Mouse (Mus musculus) brain, embryonic 14.5 days (tissue): ENCODE data around the gene Frmd6. TPM values are rescaled to one million over a fixed set of nuclear protein-coding genes. Genes with fewer than 3 reads are reported as not detected.

Experiments used
- DNase-seq: peaks from one replicate; pipeline ENCODE4 v3.0.0-alpha.2; 2011; ENCODE audit warnings: low read depth
- CTCF ChIP-seq: fragments of 200-500 bp; IDR thresholded peaks from 2 replicates; pipeline ENCODE4 v1.5.1; 2012; ENCODE audit warnings: inconsistent platforms, mild to moderate bottlenecking, moderate library complexity, borderline replicate concordance; ENCODE audit not compliant: insufficient read depth, insufficient read length; ENCODE audit errors: extremely low read depth
- POLR2A ChIP-seq: fragments of 200-500 bp; IDR thresholded peaks from 2 replicates; pipeline ENCODE4 v1.6.1; 2012; ENCODE audit warnings: mild to moderate bottlenecking, inconsistent platforms, borderline replicate concordance; ENCODE audit not compliant: poor library complexity, insufficient read depth, insufficient read length, severe bottlenecking; ENCODE audit errors: extremely low read depth
- polyA plus RNA-seq: library from polyadenylated mRNA; depleted of rRNA; stranded (reverse); fragments of >200 nt; gene quantifications from 2 replicates; pipeline ENCODE4 v1.2.3, GENCODE M21; 2012

Gene Frmd6
- polyA plus RNA-seq, 1 experiment: 13.2 TPM

GRCm38 (mm10) chr12:70834043-70834442 is 8.7 kb downstream of the Frmd6 start:
- no peak for TF ChIP-seq POLR2A
- TF ChIP-seq CTCF: no peak
- DNase-seq: no peak

DNA sequence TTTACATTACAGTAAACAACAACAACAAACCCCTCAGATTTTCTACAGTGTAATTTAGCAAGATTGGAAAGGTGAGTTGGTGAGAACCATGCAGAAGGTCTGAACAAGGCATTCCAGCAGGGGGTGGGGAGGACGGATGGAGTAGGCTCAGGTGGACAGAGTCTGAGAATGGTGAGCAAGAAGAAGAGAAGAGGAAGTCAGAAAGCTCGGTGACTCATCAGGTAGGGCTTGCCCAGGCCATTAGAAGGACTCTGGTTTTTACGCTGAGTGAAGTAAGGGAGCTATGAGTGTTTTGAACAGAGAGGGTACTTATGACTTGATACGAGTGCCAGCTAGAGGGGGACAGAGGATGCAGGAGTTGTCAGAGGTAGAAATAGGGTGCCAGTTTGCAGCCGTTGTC is 9.7 kb downstream of the Frmd6 start:
- DNase-seq: no peak
- TF ChIP-seq POLR2A (no peak), CTCF (no peak)

DNA sequence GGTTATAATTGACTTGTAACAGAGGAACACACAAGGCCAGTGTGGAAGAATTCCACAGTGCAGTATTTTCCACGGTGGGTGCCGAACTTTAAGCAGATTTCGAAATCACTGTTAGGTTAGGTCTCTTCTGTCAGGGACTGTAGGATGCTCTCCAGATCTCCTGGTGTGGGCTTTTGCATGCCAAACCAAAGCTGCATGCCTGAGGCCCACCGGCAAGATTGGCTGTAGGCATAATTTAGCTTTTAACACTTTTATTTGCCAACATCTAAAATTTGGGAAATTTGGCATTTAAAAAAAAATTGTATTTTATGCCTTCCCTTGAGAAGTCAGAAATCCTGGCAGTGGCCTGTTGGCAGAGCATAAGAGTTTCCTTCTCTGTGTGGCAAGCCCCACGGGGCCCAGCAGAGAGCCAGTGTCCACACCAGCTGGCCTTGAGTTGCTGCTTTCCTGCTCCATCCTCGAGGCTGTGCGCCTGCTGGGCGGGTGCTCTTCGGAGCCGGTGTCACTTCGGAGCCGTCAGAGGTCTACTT is 12.5 kb downstream of the Frmd6 start:
- no peak for DNase-seq
- TF ChIP-seq CTCF (no peak), POLR2A (no peak)

DNA sequence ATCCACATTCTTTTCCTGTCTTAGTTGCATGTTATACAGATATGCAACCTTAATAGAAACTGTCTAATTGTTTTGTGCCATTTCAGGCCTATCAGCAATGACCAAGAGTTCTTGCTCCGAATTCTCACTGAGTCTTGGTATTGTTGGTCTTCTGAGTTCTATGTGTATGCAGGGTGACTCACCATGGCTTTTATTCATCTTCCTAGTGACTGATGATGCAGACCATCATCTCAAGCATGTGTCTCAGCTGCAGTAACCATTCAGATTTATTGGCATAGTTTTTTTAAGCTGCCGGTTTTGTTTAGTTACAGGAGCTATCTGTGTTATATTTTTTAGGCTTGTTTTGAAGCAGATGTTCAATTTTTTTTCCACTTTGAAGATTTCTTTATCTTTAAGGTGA is 20.1 kb downstream of the Frmd6 start:
- no peak for DNase-seq
- TF ChIP-seq CTCF (no peak), POLR2A (no peak)

- no peak for TF ChIP-seq POLR2A
- no peak for TF ChIP-seq CTCF
- no peak for DNase-seq
Observed at GRCm38 (mm10) chr12:70849024-70849423, 23.7 kb downstream of the Frmd6 start.

DNA sequence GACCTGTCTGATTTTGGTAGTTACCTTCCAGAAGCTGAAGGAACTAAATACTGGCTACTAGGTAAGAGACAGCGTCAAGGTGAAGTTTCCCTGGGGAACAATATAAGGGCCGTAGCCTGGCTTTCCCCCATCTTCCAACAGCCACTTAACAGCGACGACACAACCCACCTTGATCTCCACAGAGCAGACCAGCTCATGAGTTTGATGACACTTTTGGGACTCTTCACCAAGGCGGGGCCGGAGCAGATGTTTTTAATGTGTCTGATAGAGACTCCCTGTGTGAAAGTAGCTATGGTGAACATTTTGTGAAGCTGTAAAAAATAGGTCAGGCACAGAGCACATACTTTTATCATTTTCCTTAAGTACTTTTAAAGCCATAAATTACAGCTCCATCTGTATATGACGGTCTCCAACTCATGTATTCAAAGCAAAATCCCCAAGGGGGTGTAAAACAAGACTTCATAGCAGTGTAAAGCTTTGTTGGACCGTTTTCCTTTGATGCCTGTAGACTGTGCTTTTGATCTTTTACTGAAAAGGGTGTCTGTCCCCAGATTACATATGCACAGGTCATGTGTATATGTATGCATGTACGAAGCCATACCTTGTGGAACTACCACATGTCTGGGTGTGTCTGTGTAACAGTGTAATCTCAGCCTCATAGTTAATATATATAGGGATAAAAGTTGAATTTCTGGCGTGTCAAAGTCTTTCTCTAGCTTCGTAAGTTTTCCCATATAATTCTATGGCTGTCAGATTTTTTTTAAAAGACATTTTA is 24.4 kb downstream of the Frmd6 start:
- no peak for DNase-seq
- TF ChIP-seq CTCF (no peak), POLR2A (no peak)

DNA sequence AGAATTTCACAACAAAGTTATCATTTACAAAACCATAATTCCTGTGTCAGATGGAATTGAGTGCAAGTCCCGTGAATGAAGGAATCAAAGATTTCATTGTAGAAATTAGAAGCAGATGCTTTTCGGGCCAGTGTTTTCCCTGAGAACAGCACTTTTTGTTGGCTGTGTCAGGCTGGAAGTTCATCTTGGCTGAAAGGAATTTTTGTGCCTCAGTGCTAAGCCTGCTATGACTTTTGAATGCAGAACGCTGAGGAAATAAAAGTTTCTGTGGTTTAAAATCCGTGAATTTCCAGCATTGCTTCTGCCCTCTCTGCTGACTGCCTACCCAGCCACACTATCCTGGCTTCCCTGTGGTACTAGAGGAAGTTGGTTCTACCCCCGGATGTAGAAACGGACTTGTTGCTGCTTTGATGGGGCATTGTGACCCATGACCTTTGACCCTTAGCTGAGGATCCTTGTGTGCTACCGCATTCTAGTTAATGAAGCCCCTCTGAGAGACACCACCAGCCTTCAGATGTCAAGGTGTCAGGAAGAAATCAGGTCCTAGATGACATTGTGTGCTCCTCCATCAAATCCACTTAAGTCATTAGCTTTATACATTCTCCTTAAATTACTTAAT is 26.1 kb downstream of the Frmd6 start:
- no peak for DNase-seq
- TF ChIP-seq CTCF (no peak), POLR2A (no peak)

GRCm38 (mm10) chr12:70853026-70853425 is 27.7 kb downstream of the Frmd6 start:
- no peak for TF ChIP-seq POLR2A
- TF ChIP-seq CTCF: no peak
- DNase-seq: no peak

GRCm38 (mm10) chr12:70855678-70856077 is 30.4 kb downstream of the Frmd6 start:
- DNase-seq: no peak

GRCm38 (mm10) chr12:70856776-70857175 is 31.5 kb downstream of the Frmd6 start:
- TF ChIP-seq CTCF (no peak), POLR2A (no peak)
- DNase-seq: no peak

More at GRCm38 (mm10) chr12:70855678-70856077, 30.4 kb downstream of the Frmd6 start:
- no peak for TF ChIP-seq CTCF
- TF ChIP-seq POLR2A: no peak

DNA sequence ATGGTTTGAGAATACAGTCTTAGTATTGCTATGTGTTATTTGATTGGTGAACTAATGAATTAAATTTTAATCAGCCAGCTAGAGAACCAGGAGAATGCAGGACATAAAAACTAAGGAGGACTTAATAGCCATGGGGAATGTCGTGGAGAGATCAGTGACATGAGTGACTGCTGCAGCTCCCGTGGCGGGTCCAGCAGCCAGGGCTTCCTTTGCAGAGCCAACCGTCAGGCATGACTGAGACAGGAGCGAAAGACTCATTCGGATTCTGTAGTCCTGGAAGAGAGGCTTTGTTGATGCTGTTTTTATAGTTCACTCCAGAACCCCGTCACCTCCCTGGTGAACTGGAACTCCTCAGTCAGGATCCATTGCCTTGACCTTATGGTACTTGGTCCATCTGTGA is 38.0 kb downstream of the Frmd6 start:
- no peak for TF ChIP-seq POLR2A
- no peak for TF ChIP-seq CTCF

GRCm38 (mm10) chr12:70867780-70868179 is 42.5 kb downstream of the Frmd6 start:
- DNase-seq: peak; percentile 50
- no peak for TF ChIP-seq POLR2A
- no peak for TF ChIP-seq CTCF

More for the DNA sequence above, 38.0 kb downstream of the Frmd6 start:
- DNase-seq: no peak

- no peak for DNase-seq
- TF ChIP-seq POLR2A (no peak), CTCF (no peak)
Observed at GRCm38 (mm10) chr12:70868190-70868987, 43.1 kb downstream of the Frmd6 start.
